In the genomic region with DNA sequence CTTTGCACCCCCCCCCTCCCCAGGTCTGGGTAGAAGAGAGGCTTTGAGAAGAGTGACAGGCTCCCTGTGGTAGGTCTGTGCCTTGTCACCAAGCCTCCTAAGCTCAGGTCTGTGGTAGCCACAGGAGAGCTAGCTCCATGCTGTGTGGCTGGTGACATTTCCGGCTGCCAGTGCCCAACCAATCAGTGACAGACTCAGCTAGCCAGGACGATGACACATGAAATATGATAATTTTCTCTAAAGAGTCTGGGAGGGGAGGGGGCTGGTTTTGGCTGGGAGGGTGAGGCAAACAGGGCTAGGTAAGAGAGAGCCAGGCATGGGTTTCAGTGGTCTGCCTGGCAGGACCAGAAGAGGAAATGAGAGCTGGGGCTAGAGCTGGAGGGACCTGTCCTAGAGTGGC, we compare ENCODE assay signal across 9 mouse cellular contexts.
DNase-seq lines count a peak whose midpoint lies in the region; ATAC-seq lines count a peak whose summit lies in the region.
"Had no signal": no experiment of that assay in that cellular context is flagged by ENCODE, and none has a peak within 500 bp of the region (broad histone marks: within the 10 kb centered on the region; RNA-seq: fewer than 3 reads in every experiment).

No protein-coding gene starts in this region.

- 0 out of 2 replicates have a peak, but pooled peaks have one; percentile 48 for ATAC-seq in heart, embryonic 14.5 days (ENCODE audit: insufficient number of reproducible peaks, insufficient read depth, low FRiP score, low read depth)
- peak; percentile 84 for ATAC-seq in inflammation-experienced regulatory T-cells, adult 6 months
- peak; percentile 40; the same call in 1 of the 2 replicates for ATAC-seq in midbrain, embryonic 15.5 days (replicated peaks)

- WGBS in heart, embryonic 14.5 days = 16% methylated on average over 2 of the region's 2 CpGs
- 5% methylated on average over 2 of the region's 2 CpGs for WGBS in midbrain, embryonic 15.5 days

- H3K9ac ChIP-seq in heart, embryonic 14.5 days (ENCODE audit: low read length) = no peak overlapping the region
- no peak overlapping the region for H3K9ac ChIP-seq in midbrain, embryonic 15.5 days
- H3K9ac ChIP-seq: liver, embryonic 15.5 days had no signal

- H3K4me3 ChIP-seq in heart, embryonic 14.5 days (ENCODE audit: control insufficient read depth in 1 of 2, insufficient read depth in 1 of 2, low read depth in 1 of 2, low read length in 2 of 2) = no peak overlapping the region
- no peak overlapping the region for H3K4me3 ChIP-seq in midbrain, embryonic 15.5 days
- H3K4me3 ChIP-seq: liver, embryonic 15.5 days had no signal

- H3K4me1 ChIP-seq in heart, embryonic 14.5 days (ENCODE audit: control insufficient read depth in 2 of 2, insufficient read depth in 2 of 2, low read length in 2 of 2) = peaks cover 13 to 35% of the 10 kb centered on the region in 2 experiments
- H3K4me1 ChIP-seq in midbrain, embryonic 15.5 days = peaks cover 35% of the 10 kb centered on the region

- no peaks in the 10 kb centered on the region for H3K9me3 ChIP-seq in heart, embryonic 14.5 days (ENCODE audit: control insufficient read depth, low read length)
- no peaks in the 10 kb centered on the region for H3K9me3 ChIP-seq in midbrain, embryonic 15.5 days
- H3K9me3 ChIP-seq: liver, embryonic 15.5 days had no signal

- no peaks in the 10 kb centered on the region for H3K27me3 ChIP-seq in heart, embryonic 14.5 days (ENCODE audit: control insufficient read depth, insufficient read depth, low read length)
- H3K27me3 ChIP-seq in midbrain, embryonic 15.5 days (replicated peaks) = no peaks in the 10 kb centered on the region

- H3K36me3 ChIP-seq in heart, embryonic 14.5 days (ENCODE audit: control insufficient read depth, insufficient read depth, low read length) = no peaks in the 10 kb centered on the region
- no peaks in the 10 kb centered on the region for H3K36me3 ChIP-seq in midbrain, embryonic 15.5 days (replicated peaks)
- H3K36me3 ChIP-seq: liver, embryonic 15.5 days had no signal

- no peak overlapping the region for H3K4me2 ChIP-seq in heart, embryonic 14.5 days (ENCODE audit: low read length)
- H3K4me2 ChIP-seq in midbrain, embryonic 15.5 days = no peak overlapping the region
- H3K4me2 ChIP-seq: liver, embryonic 15.5 days had no signal

- no peak overlapping the region for H3K27ac ChIP-seq in heart, embryonic 14.5 days (replicated peaks in 1 of 2; ENCODE audit: control insufficient read depth in 1 of 2, insufficient read depth in 1 of 2, low read depth in 2 of 2, low read length in 2 of 2)
- no peak overlapping the region for H3K27ac ChIP-seq in midbrain, embryonic 15.5 days
- H3K27ac ChIP-seq: liver, embryonic 15.5 days had no signal

- no peak for DNase-seq in heart, adult 9 months (ENCODE audit: low spot score in 2 of 2)
- DNase-seq in CD4-positive, CD25-positive, alpha-beta regulatory T cell, adult 2 months (ENCODE audit: low read depth, low spot score) = peak; percentile 61
- peak; percentile 82 to 83 for DNase-seq in cerebellum, postnatal 25 days
- DNase-seq in yolk sac, embryonic 10.5 days (ENCODE audit: low spot score) = no peak
- no peak for DNase-seq in Muller cell, postnatal 12 days (ENCODE audit: inconsistent ontology term)

Comparison
In these comparisons a context has a peak if more than half of its experiments do, and no peak if none do; other contexts are left out.
1. DNase-seq: peak in CD4-positive, CD25-positive, alpha-beta regulatory T cell, adult 2 months (single experiment) and cerebellum, postnatal 25 days (2 of 2); none in heart, adult 9 months (0 of 2), yolk sac, embryonic 10.5 days (single experiment) and Muller cell, postnatal 12 days (single experiment).
2. Peak in every context shown above with its lines, with median percentiles within 50 percentile points of each other: ATAC-seq.